Mouse (Mus musculus) heart, postnatal 0 days (tissue): ENCODE data around the gene Araf.

ENCODE experiments used
- CTCF ChIP-seq: IDR thresholded peaks from 2 replicates; pipeline ENCODE4 v1.5.1; 2016; ENCODE audit warnings: antibody characterized with exemption, control low read depth, low read depth
- EP300 ChIP-seq: IDR thresholded peaks from 2 replicates; pipeline ENCODE4 v1.6.1; 2016; ENCODE audit warnings: antibody characterized with exemption, low read depth

DNA sequence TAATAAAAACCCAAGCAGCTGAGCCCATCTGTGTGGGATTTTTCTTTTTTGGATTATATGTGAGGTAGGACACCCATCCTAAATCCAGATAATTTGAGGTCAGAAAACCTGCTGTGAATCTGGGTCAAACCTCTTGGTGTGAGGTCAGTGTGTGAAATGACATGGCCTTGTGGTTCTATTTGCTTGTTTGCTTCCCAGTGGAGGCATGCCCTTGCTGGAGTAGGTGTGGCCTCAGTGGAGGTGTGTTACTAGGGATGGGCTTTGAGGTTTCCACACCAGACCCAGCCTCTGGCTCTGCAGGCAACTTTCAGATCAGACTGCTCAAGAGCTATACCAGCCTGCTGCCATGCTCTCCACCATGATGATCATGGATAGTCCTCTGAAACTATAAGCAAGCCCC is 20.0 kb upstream of the Araf start:
- TF ChIP-seq CTCF (no peak), EP300 (no peak)
